Mouse (Mus musculus): Measurements from ENCODE around the gene Cds2.

DNA sequence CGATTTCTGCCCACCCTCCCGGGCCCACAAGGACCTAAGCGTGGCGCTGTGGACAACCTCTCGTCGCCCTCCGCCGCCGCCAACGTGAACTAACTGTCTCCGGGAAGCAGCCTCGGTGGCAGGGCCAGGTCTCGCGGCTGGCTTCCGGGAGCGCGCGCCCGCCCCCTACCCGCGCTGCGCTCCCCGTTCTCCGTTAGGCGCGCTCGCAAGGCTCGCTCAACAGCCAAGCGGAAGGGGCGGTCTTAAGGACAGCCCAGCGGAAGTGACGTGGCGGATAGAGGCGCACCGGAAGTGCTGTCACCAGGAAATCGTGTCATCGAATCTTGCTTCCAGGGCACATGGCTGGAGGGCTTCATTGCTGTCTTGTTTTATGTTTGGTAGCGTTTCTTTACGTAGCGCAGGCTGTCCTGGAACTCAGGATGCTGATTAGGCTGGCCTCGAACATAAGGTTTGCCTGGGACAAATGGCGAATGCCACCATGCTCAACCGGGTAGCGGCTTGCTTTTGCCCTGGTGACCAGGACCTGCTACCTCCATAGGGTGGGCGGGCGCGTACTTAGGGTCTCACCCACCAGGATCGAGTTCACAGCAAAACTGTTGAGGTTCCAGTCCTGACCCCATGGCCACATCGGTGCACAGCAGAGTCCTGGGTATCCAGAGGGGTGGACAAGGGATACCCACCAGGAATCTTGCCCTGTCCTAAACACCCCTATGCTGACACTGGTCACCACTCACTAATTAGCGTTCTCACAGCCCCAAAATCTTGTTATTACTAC lies 15.2 kb upstream of the Cds2 start, which contains the start of gene Tmem230:
- TF ChIP-seq POLR2A (IDR thresholded peaks at IDR 0.05; ENCODE audit: insufficient read depth, low read depth, low read length) (peak; percentile 78), CTCF (IDR thresholded peaks at IDR 0.05; ENCODE audit: insufficient read depth, low read depth, low read length) (no peak)

Measured in olfactory bulb, adult 2 months (tissue).